Mouse (Mus musculus) neural tube, embryonic 12.5 days (tissue): ENCODE results near the gene Pik3r2. TPM values are rescaled to one million over a fixed set of nuclear protein-coding genes. Genes with fewer than 3 reads are reported as not detected.

Source experiments
- ATAC-seq: fragments of 200-750 bp; cut with Nextera tagmentation; 2 replicates; pipeline ENCODE4 v1.8.0; 2017; ENCODE audit warnings: low read depth, mild to moderate bottlenecking, moderate TSS enrichment, moderate library complexity; ENCODE audit not compliant: low FRiP score
- H3K27ac ChIP-seq: fragments of 300-500 bp; sonication (generic); 2 replicates; pipeline ENCODE4 v1.5.1; 2016
- H3K27me3 ChIP-seq: fragments of 300-500 bp; sonication (generic); replicated peaks from 2 replicates; pipeline ENCODE4 v1.6.1; 2016; ENCODE audit warnings: mild to moderate bottlenecking
- H3K36me3 ChIP-seq: fragments of 300-500 bp; sonication (generic); 2 replicates; pipeline ENCODE4 v1.6.1; 2016; ENCODE audit warnings: mild to moderate bottlenecking
- H3K4me1 ChIP-seq: fragments of 300-500 bp; sonication (generic); 2 replicates; pipeline ENCODE4 v1.6.1; 2016
- H3K4me2 ChIP-seq: fragments of 300-500 bp; sonication (generic); replicated peaks from 2 replicates; pipeline ENCODE4 v1.6.1; 2016; ENCODE audit warnings: mild to moderate bottlenecking
- H3K4me3 ChIP-seq: fragments of 300-500 bp; sonication (generic); 2 replicates; pipeline ENCODE4 v1.5.1; 2016
- H3K9ac ChIP-seq: fragments of 300-500 bp; sonication (generic); 2 replicates; pipeline ENCODE4 v1.6.1; 2016; ENCODE audit warnings: mild to moderate bottlenecking
- H3K9me3 ChIP-seq: fragments of 300-500 bp; sonication (generic); 2 replicates; pipeline ENCODE4 v1.6.1; 2016; ENCODE audit warnings: mild to moderate bottlenecking
- WGBS: fragments of 180-500 bp; shearing (Covaris S2); methylation state at CpG from one replicate; pipeline ENCODE4 v1.1.7; 2016; 5-methylcytosine and 5-hydroxymethylcytosine counted together
- polyA plus RNA-seq: library from polyadenylated mRNA; unstranded; fragments of >200 nt; fragmentation: Nextera tagmentation; extraction: Ambion mirVana; gene quantifications from 2 replicates; pipeline ENCODE4 v1.2.1, GENCODE M21; 2016

The Pik3r2 gene
- polyA plus RNA-seq, 1 experiment from 2014 or later = 84.0 TPM

DNA sequence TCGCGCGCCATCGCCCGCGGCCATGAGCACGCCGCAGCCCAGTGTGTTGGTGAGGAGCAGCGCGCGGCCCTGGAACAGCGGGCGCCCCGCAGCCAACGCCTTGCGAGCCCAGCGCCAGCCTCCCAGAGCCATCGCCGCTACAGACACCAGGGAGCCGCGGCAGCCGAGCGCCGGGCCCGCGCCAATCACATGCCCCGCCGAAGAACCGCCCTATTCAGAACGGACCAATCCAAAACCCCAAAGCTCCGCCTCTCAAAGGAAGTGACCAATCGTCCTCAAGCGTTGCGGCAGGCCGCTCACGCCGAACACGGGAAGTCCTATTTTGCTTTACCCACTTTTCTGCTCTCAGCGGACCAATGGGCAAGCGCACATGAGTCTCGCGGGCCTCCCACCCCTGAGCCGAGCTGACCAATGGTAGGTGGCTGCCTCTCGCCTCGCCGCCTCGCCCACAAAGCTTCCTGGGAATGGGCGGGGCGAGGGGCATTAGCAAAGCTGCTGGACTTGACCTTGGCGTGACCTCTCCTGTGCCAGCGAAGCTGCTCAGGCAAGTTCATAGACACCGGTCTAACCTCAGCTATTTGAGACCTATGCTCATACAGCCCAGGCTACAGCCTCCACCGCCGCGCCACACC lies 15.6 kb downstream of the Pik3r2 start, which contains the start of gene Mpv17l2:
TSS of gene Mpv17l2 (minus strand) at position 172 of the 632 bp plus-strand sequence.
- peaks cover 41% of the 10 kb centered on the region for H3K4me1 ChIP-seq
- H3K36me3 ChIP-seq = peaks cover 24% of the 10 kb centered on the region
- no peaks in the 10 kb centered on the region for H3K27me3 ChIP-seq
- H3K9me3 ChIP-seq = no peaks in the 10 kb centered on the region
- H3K27ac ChIP-seq = peak within 1 kb of the TSS; percentile 72
- peak within 1 kb of the TSS; percentile 80 for H3K9ac ChIP-seq
- peak within 1 kb of the TSS; percentile 70 for H3K4me3 ChIP-seq
- H3K4me2 ChIP-seq = peak within 1 kb of the TSS; percentile 98
- WGBS = under 1% methylated on average over 55 of the region's 55 CpGs
- ATAC-seq = peak; percentile 95

DNA sequence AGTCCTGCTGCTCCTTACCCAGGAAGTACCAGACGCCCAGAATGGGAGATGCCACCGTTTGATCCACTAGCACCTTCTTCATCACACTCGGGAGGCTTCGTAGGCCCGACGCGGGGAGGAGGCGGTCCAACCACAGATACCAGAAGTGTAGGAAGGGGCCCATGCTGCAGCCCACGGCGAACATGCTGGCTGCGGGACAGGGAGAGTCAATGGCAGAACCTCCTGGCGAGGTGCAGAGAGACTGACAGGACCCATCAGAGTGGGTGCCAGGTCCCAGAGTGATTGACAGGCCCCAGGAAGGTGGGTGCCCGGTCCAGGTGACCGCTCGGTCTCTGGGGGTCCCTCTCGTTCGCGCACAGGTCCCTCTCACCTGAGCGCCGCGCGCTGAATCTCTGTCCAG lies 16.2 kb downstream of the Pik3r2 start:
- Histone ChIP-seq H3K36me3 (peaks cover 25% of the 10 kb centered on the region), H3K9ac (peak overlapping the region; percentile 80), H3K9me3 (no peaks in the 10 kb centered on the region), H3K4me1 (peaks cover 43% of the 10 kb centered on the region), H3K4me3 (peak overlapping the region; percentile 70), H3K27me3 (no peaks in the 10 kb centered on the region), H3K4me2 (peak overlapping the region; percentile 98), H3K27ac (peak overlapping the region; percentile 72)
- WGBS = 2% methylated on average over 22 of the region's 22 CpGs
- peak; percentile 33 for ATAC-seq

DNA sequence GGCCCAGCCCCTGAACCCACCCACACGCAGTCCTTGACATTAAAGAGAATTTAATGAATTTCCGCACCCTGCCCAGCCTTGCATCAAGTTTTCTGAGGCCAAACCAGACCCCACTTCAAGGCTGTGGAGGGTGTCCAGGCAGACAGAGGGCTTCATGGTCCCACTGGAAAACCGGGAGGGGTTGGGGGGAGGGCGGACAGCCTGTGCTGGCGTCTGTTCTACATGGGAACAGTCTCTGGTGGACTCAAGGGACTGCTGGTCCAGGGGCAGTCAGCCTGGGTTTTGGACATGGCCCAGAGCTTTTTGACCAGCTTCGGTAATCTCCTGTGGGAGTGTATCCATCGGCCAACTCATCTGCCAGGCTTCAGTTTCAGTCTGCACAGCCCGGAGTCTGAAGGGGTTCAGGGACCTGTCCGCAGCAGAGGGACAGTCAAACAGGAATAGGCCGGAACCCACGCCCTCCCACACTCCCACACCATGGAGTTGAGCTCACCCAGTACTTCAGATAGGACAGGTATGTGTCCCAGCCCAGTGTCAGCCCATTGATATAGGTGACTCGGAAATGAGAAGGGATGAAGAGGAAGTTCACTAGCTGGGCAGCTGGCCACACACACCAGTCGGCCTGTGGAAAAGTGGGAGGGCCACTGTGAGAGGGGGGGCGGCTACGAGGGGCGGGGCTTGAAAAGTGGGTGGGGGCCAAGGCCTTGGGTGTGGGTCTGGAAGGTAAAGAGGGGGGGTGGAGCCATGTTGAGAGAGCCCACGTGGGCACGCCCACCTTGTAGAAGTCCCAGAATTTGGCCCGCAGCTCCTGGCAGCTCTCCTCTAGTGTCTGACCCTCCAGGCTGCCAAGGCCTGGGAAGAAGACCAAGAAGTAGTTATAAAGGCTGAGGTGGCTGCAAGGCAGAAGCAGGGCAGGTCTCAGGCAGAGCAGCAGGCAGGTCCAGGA lies 17.6 kb downstream of the Pik3r2 start:
- Histone ChIP-seq H3K27ac (no peak overlapping the region), H3K27me3 (no peaks in the 10 kb centered on the region), H3K9ac (no peak overlapping the region), H3K4me2 (peak overlapping the region; percentile 98), H3K36me3 (peaks cover 25% of the 10 kb centered on the region), H3K9me3 (no peaks in the 10 kb centered on the region), H3K4me1 (peaks cover 49% of the 10 kb centered on the region), H3K4me3 (no peak overlapping the region)
- WGBS = 72% methylated on average over 19 of the region's 19 CpGs
- ATAC-seq = no peak

- peaks cover 51% of the 10 kb centered on the region for H3K4me1 ChIP-seq
- H3K4me2 ChIP-seq = no peak overlapping the region
- no peaks in the 10 kb centered on the region for H3K9me3 ChIP-seq
- H3K27me3 ChIP-seq = no peaks in the 10 kb centered on the region
- peaks cover 25% of the 10 kb centered on the region for H3K36me3 ChIP-seq
- no peak overlapping the region for H3K27ac ChIP-seq
- no peak for ATAC-seq
- no peak overlapping the region for H3K4me3 ChIP-seq
- no peak overlapping the region for H3K9ac ChIP-seq
- 78% methylated on average over 7 of the region's 7 CpGs for WGBS
Measured at GRCm38 (mm10) chr8:70758308-70758615, 18.3 kb downstream of the Pik3r2 start.

DNA sequence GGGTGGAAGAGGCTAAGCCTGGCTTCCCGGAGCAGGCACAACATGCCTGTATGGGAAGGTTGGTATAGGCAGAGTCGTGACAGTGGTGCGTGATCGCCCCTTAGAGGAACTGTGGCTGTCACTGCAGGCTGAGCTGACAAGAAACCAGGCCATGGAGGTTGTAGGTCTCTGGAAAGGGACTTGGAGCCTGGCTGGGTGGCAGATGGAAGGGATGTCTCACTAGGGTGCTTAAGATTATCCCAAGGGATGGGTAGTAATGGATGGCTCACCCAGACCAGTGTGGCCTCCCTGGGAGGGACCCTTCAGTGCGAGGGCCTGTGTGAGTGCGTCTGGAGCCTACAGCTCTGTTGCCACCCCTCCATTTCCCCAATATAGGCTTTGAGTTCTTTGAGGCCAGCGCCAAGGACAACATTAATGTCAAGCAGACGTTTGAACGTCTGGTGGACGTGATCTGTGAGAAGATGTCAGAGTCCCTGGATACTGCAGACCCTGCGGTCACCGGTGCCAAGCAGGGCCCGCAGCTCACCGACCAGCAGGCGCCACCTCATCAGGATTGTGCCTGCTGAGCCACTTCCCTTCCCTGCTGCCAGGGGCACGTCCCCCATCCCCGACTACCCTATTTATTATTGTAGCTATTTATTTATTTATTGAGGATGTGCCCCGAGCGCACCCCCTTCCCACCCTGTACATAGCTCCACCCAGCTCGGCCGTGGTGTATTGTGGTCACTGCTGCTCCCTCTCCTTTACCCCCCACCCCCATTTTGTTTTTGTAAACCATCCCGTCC lies 18.8 kb downstream of the Pik3r2 start:
- no peaks in the 10 kb centered on the region for H3K9me3 ChIP-seq
- no peak for ATAC-seq
- H3K36me3 ChIP-seq = peaks cover 25% of the 10 kb centered on the region
- H3K4me3 ChIP-seq = no peak overlapping the region
- no peak overlapping the region for H3K9ac ChIP-seq
- H3K4me2 ChIP-seq = no peak overlapping the region
- no peaks in the 10 kb centered on the region for H3K27me3 ChIP-seq
- H3K27ac ChIP-seq = no peak overlapping the region
- WGBS = 65% methylated on average over 22 of the region's 22 CpGs
- peaks cover 53% of the 10 kb centered on the region for H3K4me1 ChIP-seq

DNA sequence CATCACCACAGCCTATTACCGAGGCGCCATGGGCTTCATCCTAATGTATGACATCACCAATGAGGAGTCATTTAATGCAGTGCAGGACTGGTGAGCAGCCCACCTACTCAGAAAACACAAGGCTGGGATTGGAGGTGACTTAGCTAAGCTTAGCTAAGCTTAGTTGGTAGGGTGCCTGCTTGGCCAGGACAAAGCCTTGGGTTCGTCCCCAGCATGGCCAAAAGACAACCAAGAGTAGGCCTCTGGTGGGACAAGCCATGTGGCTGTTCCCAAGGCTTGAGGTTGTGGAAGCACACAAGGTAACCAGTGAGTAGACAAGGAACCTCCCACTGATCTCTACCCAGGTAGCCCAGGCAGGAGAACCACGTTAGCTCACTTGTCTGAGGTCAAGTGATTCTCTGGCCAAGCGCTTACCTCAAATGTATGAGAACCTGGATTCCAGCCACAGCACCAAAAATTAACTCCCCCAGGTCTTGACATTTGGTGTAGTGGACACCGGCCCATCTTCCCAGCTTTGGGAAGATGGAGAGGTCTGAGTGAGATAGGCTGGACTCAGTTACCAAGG lies 20.0 kb downstream of the Pik3r2 start:
- Histone ChIP-seq H3K4me3 (no peak overlapping the region), H3K27ac (no peak overlapping the region), H3K4me2 (no peak overlapping the region; the same call in 1 of the 2 replicates), H3K4me1 (peaks cover 53% of the 10 kb centered on the region), H3K9me3 (no peaks in the 10 kb centered on the region), H3K9ac (no peak overlapping the region), H3K36me3 (peaks cover 25% of the 10 kb centered on the region), H3K27me3 (no peaks in the 10 kb centered on the region)
- no peak for ATAC-seq
- 92% methylated on average over 6 of the region's 6 CpGs for WGBS

DNA sequence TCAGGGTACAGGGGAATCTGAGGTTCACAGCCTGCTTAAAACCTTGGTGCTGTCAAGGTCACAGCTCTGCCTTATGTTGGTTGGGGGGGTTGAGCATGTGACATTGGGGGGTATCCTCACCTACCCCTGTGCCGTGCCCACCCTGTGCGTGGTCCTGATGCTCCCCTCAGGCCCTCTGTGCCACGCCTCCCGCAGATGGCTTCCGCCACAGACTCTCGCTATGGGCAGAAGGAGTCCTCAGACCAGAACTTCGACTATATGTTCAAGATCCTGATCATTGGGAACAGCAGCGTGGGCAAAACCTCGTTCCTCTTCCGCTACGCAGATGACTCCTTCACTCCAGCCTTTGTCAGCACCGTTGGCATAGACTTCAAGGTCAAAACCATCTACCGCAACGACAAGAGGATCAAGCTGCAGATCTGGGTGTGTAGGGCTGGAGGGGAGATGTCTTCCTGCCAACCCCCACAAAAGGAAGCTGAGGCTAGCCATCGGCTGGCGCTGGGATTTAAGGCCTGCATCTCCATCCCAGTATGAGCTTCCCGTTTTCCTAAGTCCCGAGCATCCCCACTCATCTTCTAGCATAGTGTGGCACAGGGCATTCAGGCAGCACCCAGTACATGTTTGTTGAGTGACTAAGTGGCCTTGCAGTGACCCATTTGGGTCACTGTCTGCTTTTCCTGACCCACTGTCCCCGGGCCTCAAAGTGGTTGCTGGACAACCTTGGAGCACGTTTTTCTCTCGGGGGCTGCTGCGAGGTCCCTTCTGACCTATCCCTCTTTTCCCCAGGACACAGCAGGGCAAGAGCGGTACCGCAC lies 20.6 kb downstream of the Pik3r2 start:
- H3K4me2 ChIP-seq = peak overlapping the region; percentile 95
- no peaks in the 10 kb centered on the region for H3K9me3 ChIP-seq
- WGBS = 84% methylated on average over 24 of the region's 24 CpGs
- peak overlapping the region; percentile 71 for H3K4me3 ChIP-seq
- no peak for ATAC-seq
- H3K27me3 ChIP-seq = no peaks in the 10 kb centered on the region
- H3K9ac ChIP-seq = peak overlapping the region; percentile 86
- peaks cover 25% of the 10 kb centered on the region for H3K36me3 ChIP-seq
- peaks cover 50% of the 10 kb centered on the region for H3K4me1 ChIP-seq
- no peak overlapping the region for H3K27ac ChIP-seq

- Histone ChIP-seq H3K4me1 (peaks cover 46% of the 10 kb centered on the region), H3K27me3 (no peaks in the 10 kb centered on the region), H3K9ac (peak overlapping the region; percentile 86), H3K4me3 (peak overlapping the region; percentile 71), H3K4me2 (peak overlapping the region; percentile 95), H3K27ac (peak overlapping the region; percentile 75), H3K9me3 (no peaks in the 10 kb centered on the region), H3K36me3 (peaks cover 25% of the 10 kb centered on the region)
- peak; percentile 49 for ATAC-seq
- WGBS = 16% methylated on average over 50 of the region's 50 CpGs
Measured at GRCm38 (mm10) chr8:70754871-70755660, 21.4 kb downstream of the Pik3r2 start.

DNA sequence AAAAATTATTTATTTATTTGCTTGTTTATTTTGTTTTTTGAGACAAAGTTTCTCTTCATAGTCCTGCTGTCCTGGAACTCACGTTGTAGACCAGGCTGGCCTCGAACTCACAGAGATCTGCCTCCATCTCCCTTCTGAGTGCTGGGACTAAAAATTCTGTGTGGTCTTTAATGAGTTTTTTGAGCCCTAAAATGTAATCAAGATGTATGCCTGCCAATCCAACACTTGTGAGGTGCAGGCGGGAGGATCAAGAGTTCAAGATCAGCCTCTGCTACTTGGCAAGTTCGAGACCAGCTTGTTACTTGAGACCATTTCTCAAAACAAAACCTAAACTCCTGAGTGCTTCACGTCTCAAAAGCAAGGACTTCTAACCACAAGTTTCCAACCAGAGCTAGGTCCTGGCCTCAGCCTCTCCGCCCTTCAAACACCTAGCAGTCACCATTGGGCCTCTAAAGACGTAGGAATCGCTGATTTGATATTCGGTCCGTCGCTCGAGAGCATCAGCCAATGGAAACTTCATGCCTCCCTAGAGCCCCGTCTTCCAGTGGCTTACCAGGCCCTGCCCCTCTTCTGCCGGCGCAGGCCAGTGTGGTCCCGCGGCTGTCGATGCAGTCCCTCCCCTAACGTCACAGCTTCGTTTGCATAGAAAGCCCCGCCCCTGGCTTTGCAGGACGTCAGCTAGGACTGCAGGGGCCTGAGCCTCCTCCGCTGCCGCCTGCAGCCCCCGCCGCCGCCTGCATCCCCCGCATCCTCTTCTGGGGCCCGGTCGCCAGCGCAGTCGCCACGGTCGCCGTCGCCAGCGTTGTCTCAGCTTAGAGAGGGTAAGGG lies 22.3 kb downstream of the Pik3r2 start, which contains the start of gene Rab3a:
TSS of gene Rab3a (plus strand) at position 637 of the 828 bp plus-strand sequence.
- 8% methylated on average over 37 of the region's 37 CpGs for WGBS
- Histone ChIP-seq H3K36me3 (peaks cover 25% of the 10 kb centered on the region), H3K4me1 (peaks cover 38% of the 10 kb centered on the region), H3K4me2 (peak within 1 kb of the TSS; percentile 95), H3K27ac (peak within 1 kb of the TSS; percentile 75), H3K4me3 (peak within 1 kb of the TSS; percentile 71), H3K9me3 (no peaks in the 10 kb centered on the region), H3K9ac (peak within 1 kb of the TSS; percentile 86), H3K27me3 (0 out of 2 replicates have a peak, but pooled peaks cover under 1% of the 10 kb centered on the region)
- ATAC-seq = peak; percentile 98

GRCm38 (mm10) chr8:70753151-70753550 lies 23.4 kb downstream of the Pik3r2 start:
- WGBS = 32% methylated on average over 21 of the region's 21 CpGs
- H3K4me3 ChIP-seq = no peak overlapping the region
- peak overlapping the region; percentile 26 for H3K4me2 ChIP-seq

More at GRCm38 (mm10) chr8:70753151-70753550, 23.4 kb downstream of the Pik3r2 start:
- no peaks in the 10 kb centered on the region for H3K9me3 ChIP-seq
- H3K4me1 ChIP-seq = peaks cover 29% of the 10 kb centered on the region
- H3K9ac ChIP-seq = peak overlapping the region; percentile 26; the same call in 1 of the 2 replicates
- no peak for ATAC-seq
- peaks cover 21% of the 10 kb centered on the region for H3K36me3 ChIP-seq
- H3K27ac ChIP-seq = no peak overlapping the region
- H3K27me3 ChIP-seq = peaks cover 10% of the 10 kb centered on the region
